Mouse (Mus musculus): ENCODE data around the gene Rcc2.

Rcc2 gene

GRCm38 (mm10) chr4:140684881-140685303 lies 15.4 kb upstream of the Rcc2 start:
- DNase-seq (ENCODE audit: low read depth) = no peak

GRCm38 (mm10) chr4:140688044-140688825 lies 12.1 kb upstream of the Rcc2 start:
- DNase-seq (ENCODE audit: low read depth) = no peak

GRCm38 (mm10) chr4:140688826-140689425 lies 11.4 kb upstream of the Rcc2 start:
- no peak for DNase-seq (ENCODE audit: low read depth)

DNA sequence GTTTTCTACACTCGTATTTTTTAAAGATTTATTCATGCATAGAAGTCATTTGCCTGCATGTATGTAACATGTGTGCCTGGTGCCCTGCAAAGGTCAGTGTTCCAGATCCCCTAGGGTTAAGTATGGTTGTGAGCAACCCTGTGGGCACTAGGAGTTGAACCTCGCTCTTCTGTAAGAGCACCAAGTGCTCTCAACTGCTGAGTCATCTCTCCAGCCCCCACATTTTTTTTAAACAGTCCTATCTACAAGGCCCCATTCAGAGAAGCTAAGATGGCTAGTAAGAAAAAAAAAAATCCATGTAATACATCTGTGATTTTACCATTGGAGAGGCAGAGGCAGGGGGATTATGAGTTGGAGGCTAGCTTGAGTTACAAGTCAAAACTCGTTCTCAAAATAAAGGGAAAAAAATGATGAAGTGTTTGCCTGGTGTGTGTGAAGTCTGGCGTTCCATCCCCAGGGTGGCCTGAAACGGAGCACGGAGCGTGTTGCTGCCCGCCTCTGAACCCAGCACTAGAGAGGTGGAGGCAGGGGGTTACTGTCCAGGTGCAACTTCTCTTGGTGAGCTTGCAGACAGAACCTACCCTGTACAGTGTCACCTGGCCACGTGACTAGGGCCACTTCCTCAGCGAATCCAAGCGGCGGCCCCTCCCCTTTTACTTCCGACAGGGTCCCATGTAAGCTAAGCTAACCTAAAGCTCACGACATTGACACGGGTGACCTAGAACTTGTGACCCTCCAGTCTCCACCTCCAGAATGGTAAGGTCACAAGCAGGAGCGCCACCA lies 10.3 kb upstream of the Rcc2 start:
- DNase-seq (ENCODE audit: low read depth) = no peak

GRCm38 (mm10) chr4:140691481-140691880 lies 8.9 kb upstream of the Rcc2 start:
- no peak for DNase-seq (ENCODE audit: low read depth)

DNA sequence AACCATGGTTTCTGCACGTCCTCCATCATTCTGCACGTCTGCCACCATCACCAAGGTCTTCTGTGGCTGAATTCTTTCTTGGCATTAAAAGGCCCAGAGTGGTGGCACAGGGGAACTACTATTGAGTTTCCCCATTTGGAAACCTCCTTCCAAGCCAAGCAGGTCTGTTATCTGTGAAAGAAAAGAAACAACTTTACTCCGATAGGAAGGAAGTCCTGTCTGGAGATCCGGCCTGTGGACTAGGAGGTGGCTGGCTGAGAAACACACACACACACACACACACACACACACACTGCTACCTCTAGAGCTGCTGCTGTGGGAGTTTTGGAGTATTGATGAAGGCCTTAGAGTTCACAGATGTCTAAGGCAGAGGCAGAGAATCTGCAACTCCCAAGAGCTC lies 6.8 kb upstream of the Rcc2 start:
- no peak for DNase-seq (ENCODE audit: low read depth)

DNA sequence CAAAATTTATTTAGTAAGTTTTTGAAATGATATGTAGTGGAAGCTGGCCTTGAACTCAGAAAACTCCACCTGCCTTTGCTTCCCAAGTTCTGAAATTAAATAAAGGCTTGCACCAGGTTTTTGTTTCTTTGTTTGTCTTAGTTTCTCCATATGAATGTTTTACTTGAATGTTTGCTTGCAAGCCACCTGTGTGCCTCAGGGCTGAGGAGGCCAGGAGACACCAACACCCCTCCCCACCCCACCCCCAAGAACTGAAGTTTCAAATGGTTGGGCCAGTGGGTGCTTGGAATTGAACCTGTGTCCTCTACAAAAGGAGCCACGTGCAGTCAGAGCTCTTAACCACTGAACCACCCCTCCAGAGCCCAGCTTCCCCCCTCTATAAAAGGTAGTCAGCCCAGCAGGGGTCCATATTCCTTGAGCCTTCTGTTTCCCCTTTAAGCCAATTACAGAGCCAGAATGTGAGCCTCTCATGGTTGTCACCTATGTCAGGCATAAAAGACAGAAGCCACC lies 5.7 kb upstream of the Rcc2 start:
- no peak for DNase-seq (ENCODE audit: low read depth)

GRCm38 (mm10) chr4:140695146-140695545 lies 5.2 kb upstream of the Rcc2 start:
- DNase-seq (ENCODE audit: low read depth) = no peak

GRCm38 (mm10) chr4:140695675-140696585 lies 4.4 kb upstream of the Rcc2 start:
- DNase-seq (ENCODE audit: low read depth) = no peak

DNA sequence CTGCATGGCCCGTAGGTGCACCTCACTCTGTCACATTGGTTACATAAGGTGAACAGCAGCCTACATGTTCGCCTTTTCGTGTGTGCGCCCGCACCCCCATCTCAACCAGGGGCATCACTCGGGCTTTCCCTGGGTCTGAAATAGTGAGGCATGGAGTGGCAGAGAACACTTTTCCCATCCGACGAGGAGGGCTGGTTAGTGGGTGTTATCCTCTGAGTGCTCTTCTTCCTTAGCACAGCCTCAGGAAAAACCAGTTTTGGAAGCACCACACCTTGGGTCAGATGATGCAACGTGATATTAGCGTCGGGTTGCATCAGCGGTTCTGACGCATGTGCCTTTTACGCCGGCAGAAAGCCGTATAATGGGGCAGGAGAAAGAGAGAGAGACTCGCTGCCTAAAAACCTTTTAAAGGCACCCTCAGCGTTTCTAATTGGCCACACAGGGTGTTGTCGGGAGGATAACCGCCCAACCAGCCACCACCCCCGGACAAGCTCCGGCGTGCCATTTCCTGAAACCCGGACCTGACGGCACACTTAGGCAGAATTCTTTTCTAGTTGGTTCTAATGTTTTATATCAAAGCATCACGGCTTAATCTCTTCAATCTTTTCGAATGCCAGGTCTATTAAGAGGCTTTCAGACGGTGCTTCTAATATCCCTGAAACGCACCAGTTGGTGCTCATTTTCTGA lies 757 bp upstream of the Rcc2 start:
- DNase-seq (ENCODE audit: low read depth) = peak; percentile 76

DNA sequence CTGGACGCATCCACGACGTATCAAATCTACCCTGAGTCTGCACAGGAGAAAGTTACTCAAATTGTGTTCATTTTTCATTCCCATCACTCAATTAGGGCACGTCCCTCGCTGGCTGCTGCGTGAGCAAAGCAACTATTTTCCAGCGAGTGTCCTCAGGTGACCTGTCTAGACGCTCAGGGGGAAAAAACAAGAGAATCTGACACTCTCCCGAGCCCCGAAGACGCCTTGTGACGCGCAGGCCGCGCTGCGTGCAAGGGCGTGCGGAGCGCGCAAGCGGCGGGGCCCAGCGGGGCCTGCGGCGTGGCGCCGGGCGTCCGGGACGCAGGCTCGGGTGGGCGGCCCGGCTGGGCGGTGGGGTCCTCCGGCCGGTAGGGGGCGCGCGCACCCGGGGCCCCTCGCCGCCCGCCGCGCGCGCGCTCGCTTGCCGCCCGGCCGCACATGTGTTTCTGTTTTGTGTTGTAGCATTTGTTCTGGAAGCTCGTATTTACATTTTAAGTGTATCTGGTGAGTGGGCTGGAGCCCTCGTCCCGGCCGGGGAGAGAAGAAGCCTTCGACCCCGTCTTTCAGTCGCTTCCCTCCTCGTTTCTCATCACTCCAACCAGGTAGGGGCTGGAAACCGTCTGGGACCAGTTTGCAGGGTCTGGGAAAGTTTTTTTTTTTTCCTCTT lies 841 bp downstream of the Rcc2 start:
- no peak for DNase-seq (ENCODE audit: low read depth)

DNA sequence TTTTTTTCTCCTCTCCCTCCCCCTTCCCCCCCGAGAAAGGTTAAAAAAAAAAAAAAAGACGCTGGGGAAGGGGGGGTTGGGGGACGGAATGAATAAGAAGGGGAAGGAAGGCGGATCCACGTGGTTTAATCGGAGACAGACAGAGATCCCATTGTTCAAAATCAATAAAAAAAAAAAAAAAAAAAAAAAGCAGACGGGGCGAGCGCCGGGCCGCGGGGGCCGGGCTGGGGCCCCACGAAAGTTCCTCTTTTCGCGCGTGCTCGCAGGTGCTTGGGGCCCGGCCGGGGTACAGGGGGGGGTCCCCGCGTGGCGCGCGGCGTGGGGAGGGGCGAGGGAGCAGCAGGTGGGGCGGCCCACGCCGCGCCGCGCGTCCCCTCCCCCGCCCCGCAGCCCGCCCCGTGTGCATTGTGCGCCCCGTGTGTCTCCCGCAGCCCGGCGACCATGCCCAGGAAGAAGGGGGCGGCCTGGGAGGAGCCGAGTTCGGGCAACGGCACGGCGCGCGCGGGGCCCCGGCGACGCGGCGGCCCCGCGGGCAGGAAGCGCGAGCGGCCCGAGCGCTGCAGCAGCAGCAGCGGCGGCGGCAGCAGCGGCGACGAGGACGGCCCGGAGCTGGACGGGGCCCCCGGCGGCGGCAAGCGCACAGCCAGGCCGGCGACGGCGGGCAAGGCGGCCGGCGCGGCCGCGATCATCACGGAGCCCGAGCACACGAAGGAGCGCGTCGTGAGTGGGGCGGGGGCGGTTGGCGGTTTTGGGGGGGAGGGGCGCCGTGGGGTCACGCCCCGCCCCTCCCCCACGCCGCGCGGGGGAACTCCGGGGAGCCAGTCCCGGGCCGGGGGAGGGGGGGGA lies 1.6 kb downstream of the Rcc2 start:
- DNase-seq (ENCODE audit: low read depth) = no peak

DNA sequence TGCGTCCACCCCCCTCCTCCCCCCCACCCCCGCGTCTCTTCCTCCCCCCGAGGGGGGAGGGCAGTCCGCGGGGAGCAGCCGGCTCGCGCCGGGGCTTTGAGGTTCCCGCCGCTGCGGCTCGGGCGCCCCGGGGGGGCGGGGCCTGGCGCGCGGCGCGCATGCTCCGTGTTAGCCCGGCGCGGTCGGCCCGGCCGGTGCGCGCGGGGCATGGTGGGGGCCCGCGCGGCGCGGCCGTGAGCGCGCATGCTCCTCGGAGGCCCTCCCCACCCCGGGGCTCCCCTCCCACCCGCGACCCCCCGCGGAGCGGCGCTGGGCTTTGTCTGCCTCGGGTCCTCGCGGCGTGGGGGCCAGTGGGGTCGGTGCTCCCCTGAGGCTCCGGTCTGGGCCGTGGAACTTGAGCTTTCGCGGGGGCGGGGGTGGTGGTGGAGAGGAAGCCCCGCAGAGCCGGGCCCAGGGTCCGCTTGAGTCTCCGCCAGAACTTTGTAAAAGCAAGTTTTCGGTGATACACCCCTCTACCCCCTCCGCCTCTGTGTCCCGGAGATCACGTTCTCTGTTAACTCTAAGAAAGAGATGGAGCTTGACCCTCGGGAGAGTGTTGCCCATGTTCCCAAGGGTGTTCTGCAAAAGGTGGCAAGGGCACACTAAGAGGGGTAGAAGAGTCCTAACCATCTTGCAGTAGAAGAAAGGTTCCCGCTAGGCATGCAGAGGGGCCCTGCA lies 2.4 kb downstream of the Rcc2 start:
- no peak for DNase-seq (ENCODE audit: low read depth)

- DNase-seq (ENCODE audit: low read depth) = no peak
Measured at GRCm38 (mm10) chr4:140703636-140704035, 3.3 kb downstream of the Rcc2 start.

- DNase-seq (ENCODE audit: low read depth) = no peak
Measured at GRCm38 (mm10) chr4:140704166-140704565, 3.8 kb downstream of the Rcc2 start.

GRCm38 (mm10) chr4:140707615-140708014 lies 7.3 kb downstream of the Rcc2 start:
- no peak for DNase-seq (ENCODE audit: low read depth)

- no peak for DNase-seq (ENCODE audit: low read depth)
Measured at GRCm38 (mm10) chr4:140708297-140708927, 8.1 kb downstream of the Rcc2 start.

GRCm38 (mm10) chr4:140709111-140709510 lies 8.8 kb downstream of the Rcc2 start:
- no peak for DNase-seq (ENCODE audit: low read depth)

Measured in c-Kit-positive CD71-negative TER-119-negative erythroid progenitor cells, embryonic 14.5 days (primary cell).